Mouse (Mus musculus) myocyte (in vitro differentiated cells): ENCODE data around the gene Tas2r107. TPM values are rescaled to one million over a fixed set of nuclear protein-coding genes. Genes with fewer than 3 reads are reported as not detected.

Experiments used
- H3K27me3 ChIP-seq: one replicate; pipeline ENCODE4 v1.6.1; 2011; ENCODE audit not compliant: control insufficient read depth, insufficient read depth, insufficient read length
- H3K36me3 ChIP-seq: one replicate; pipeline ENCODE4 v1.6.1; 2011; ENCODE audit not compliant: control insufficient read depth, insufficient read depth
- H3K4me2 ChIP-seq: one replicate; pipeline ENCODE4 v1.6.1; 2011; ENCODE audit warnings: low read depth, control low read depth
- H3K4me3 ChIP-seq: one replicate; pipeline ENCODE4 v1.5.1; 2011; ENCODE audit warnings: mild to moderate bottlenecking, control low read depth, moderate library complexity
- H3K79me2 ChIP-seq: one replicate; pipeline ENCODE4 v1.6.1; 2011; ENCODE audit not compliant: control insufficient read depth, insufficient read depth
- H3ac ChIP-seq: one replicate; pipeline ENCODE4 v1.6.1; 2011; ENCODE audit not compliant: control insufficient read depth, insufficient read length
- CEBPB ChIP-seq: IDR thresholded peaks from 2 replicates; pipeline ENCODE4 v1.6.1; 2011; ENCODE audit warnings: mild to moderate bottlenecking, moderate library complexity; ENCODE audit not compliant: poor library complexity, insufficient read depth, severe bottlenecking
- E2F4 ChIP-seq: IDR thresholded peaks from one replicate; pipeline ENCODE4 v1.6.1; 2011; ENCODE audit warnings: mild to moderate bottlenecking, control low read depth, moderate library complexity; ENCODE audit not compliant: insufficient read depth
- MAX ChIP-seq: IDR thresholded peaks from one replicate; pipeline ENCODE4 v1.6.1; 2011; ENCODE audit warnings: low read depth, mild to moderate bottlenecking, control low read depth
- MYOD1 ChIP-seq, 3 experiments: IDR thresholded peaks; one replicate each; pipeline ENCODE4 v1.6.1; 2011; ENCODE audit warnings: control low read depth in 2 of 3, low read depth in 2 of 3, mild to moderate bottlenecking in 2 of 3, moderate library complexity in 1 of 3; ENCODE audit not compliant: insufficient read length in 2 of 3, control insufficient read depth in 1 of 3
- MYOG ChIP-seq, 3 experiments: IDR thresholded peaks; one replicate each; pipeline ENCODE4 v1.6.1; 2011; ENCODE audit warnings: control low read depth in 2 of 3, low read depth in 2 of 3, mild to moderate bottlenecking in 2 of 3; ENCODE audit not compliant: insufficient read length in 2 of 3, control insufficient read depth in 1 of 3, insufficient read depth in 1 of 3
- POLR2A ChIP-seq: IDR thresholded peaks from one replicate; pipeline ENCODE4 v1.6.1; 2011; ENCODE audit warnings: low read depth, mild to moderate bottlenecking, control low read depth, moderate library complexity; ENCODE audit not compliant: insufficient read length
- POLR2AphosphoS2 ChIP-seq: IDR thresholded peaks from one replicate; pipeline ENCODE4 v1.6.1; 2011; ENCODE audit warnings: low read depth, control low read depth; ENCODE audit not compliant: insufficient read length
- REST ChIP-seq: IDR thresholded peaks from one replicate; pipeline ENCODE4 v1.6.1; 2011; ENCODE audit warnings: mild to moderate bottlenecking, control low read depth, moderate library complexity; ENCODE audit not compliant: insufficient read depth, insufficient read length
- SRF ChIP-seq: IDR thresholded peaks from one replicate; pipeline ENCODE4 v1.6.1; 2011; ENCODE audit warnings: low read depth; ENCODE audit not compliant: control insufficient read depth, insufficient read length
- TCF12 ChIP-seq: IDR thresholded peaks from one replicate; pipeline ENCODE4 v1.6.1; 2011; ENCODE audit warnings: mild to moderate bottlenecking, control low read depth; ENCODE audit not compliant: poor library complexity, insufficient read depth, severe bottlenecking
- TCF3 ChIP-seq: IDR thresholded peaks from one replicate; pipeline ENCODE4 v1.6.1; 2011; ENCODE audit warnings: low read depth, control low read depth; ENCODE audit not compliant: insufficient read length
- USF1 ChIP-seq: IDR thresholded peaks from one replicate; pipeline ENCODE4 v1.6.1; 2011; ENCODE audit warnings: low read depth, mild to moderate bottlenecking, control low read depth, moderate library complexity
- polyA plus RNA-seq: library from polyadenylated mRNA; unstranded; fragments of >200 nt; fragmentation: generic; extraction: Trizol; gene quantifications from one replicate; pipeline ENCODE4 v1.2.1, GENCODE M21; 2012; ENCODE audit warnings: missing spikeins

The Tas2r107 gene
- not detected for polyA plus RNA-seq

DNA sequence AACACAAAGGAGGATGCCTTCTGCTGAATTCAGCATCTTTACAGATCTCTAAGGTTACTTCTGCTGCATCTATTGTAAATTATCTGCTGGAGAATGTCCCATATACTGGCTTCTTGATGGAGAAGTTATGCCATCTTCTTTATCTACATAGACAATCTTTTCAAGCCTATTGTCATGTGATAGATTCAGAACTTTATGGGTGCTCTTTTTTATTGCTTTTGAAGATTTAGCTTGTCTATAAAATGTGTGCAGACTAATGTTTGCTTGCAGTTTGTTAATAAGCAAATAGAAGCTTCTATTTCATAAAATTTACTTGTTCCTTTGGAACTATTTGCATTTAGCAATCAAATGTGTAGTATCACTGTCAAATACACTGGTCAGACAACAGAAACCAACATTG lies at the start of gene Tas2r107:
Gene Tas2r107 (minus strand): TSS at position 101 of the 400 bp plus-strand sequence.
- Histone ChIP-seq H3K79me2 (no peaks in the 10 kb centered on the region), H3K36me3 (no peaks in the 10 kb centered on the region), H3K27me3 (no peaks in the 10 kb centered on the region), H3K4me2 (no peak within 1 kb of the TSS), H3ac (no peak within 1 kb of the TSS), H3K4me3 (no peak within 1 kb of the TSS)
- TF ChIP-seq TCF3: no peak
- no peak for TF ChIP-seq SRF
- no peak for TF ChIP-seq MYOG (IDR thresholded peaks at IDR 0.05; ENCODE audit: control insufficient read depth in 1 of 3, insufficient read depth in 1 of 3, insufficient read length in 2 of 3, low read depth in 2 of 3)
- no peak for TF ChIP-seq USF1
- TF ChIP-seq POLR2AphosphoS2: no peak
- TF ChIP-seq REST: no peak
- no peak for TF ChIP-seq TCF12
- TF ChIP-seq E2F4: no peak
- no peak for TF ChIP-seq CEBPB
- no peak for TF ChIP-seq MYOD1 (IDR thresholded peaks at IDR 0.05; ENCODE audit: control insufficient read depth in 1 of 3, insufficient read length in 2 of 3, low read depth in 2 of 3)

DNA sequence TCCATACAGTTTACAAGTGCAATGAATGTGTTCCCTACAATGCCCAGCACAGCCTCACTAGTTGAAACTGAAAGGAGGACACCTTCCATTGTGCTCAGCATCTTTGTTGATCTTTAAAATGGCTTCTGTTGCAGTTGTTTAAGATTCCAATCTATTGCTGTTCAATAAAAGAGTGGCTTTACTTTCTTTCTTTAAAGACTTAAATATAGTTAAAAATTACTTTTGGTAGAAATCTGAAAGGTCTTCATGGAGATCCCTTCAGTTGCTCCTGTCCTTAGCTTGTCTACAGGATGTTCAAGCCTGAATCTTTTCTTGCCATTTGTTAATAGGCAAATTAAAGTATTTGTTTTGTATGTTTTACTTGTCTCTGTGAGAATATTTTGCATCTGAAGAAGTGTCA lies 30.0 kb upstream of the Tas2r107 start, which contains the start of gene Tas2r114:
Gene Tas2r114 (minus strand): TSS at position 101 of the 400 bp plus-strand sequence.
- Histone ChIP-seq H3K36me3 (no peaks in the 10 kb centered on the region), H3K27me3 (no peaks in the 10 kb centered on the region), H3K4me2 (no peak within 1 kb of the TSS), H3K4me3 (no peak within 1 kb of the TSS), H3K79me2 (no peaks in the 10 kb centered on the region), H3ac (no peak within 1 kb of the TSS)
- no peak for TF ChIP-seq TCF3
- no peak for TF ChIP-seq CEBPB
- TF ChIP-seq MYOG (IDR thresholded peaks at IDR 0.05; ENCODE audit: control insufficient read depth in 1 of 3, insufficient read depth in 1 of 3, insufficient read length in 2 of 3, low read depth in 2 of 3): no peak
- TF ChIP-seq MYOD1 (IDR thresholded peaks at IDR 0.05; ENCODE audit: control insufficient read depth in 1 of 3, insufficient read length in 2 of 3, low read depth in 2 of 3): no peak
- no peak for TF ChIP-seq REST
- TF ChIP-seq POLR2AphosphoS2: no peak
- no peak for TF ChIP-seq USF1
- no peak for TF ChIP-seq POLR2A
- no peak for TF ChIP-seq MAX
- TF ChIP-seq TCF12: no peak
- TF ChIP-seq E2F4: no peak
- no peak for TF ChIP-seq SRF

DNA sequence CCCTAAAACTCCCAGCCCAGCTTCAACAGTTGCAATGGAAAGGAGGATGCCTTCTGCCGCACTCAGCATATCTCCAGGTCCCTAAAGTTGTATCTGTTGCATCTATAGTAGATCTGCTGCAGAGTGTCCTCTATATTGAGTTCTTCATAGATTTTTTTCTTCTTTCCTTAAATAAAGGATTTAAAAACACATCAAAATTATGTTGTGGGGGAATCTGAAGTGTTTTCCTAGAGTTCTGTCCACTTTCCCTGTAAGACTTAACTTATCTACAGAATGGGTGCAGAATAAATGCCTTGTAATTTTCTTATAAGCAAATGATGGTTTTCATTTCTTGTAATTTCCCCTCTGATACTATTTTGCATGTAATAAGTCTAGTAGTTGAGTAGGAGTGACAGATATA lies 27.4 kb upstream of the Tas2r107 start, which contains the start of gene Tas2r105:
Gene Tas2r105 (minus strand): TSS at position 101 of the 400 bp plus-strand sequence.
- H3K79me2 ChIP-seq: no peaks in the 10 kb centered on the region
- H3ac ChIP-seq: no peak within 1 kb of the TSS
- no peak for TF ChIP-seq MYOG (IDR thresholded peaks at IDR 0.05; ENCODE audit: control insufficient read depth in 1 of 3, insufficient read depth in 1 of 3, insufficient read length in 2 of 3, low read depth in 2 of 3)
- no peak for TF ChIP-seq TCF3
- TF ChIP-seq USF1: no peak
- no peak for TF ChIP-seq POLR2A
- no peak for TF ChIP-seq E2F4
- no peak for TF ChIP-seq MAX
- no peak for TF ChIP-seq TCF12
- no peak for TF ChIP-seq CEBPB
- TF ChIP-seq POLR2AphosphoS2: no peak
- TF ChIP-seq MYOD1 (IDR thresholded peaks at IDR 0.05; ENCODE audit: control insufficient read depth in 1 of 3, insufficient read length in 2 of 3, low read depth in 2 of 3): no peak
- no peak for TF ChIP-seq SRF
- no peak for TF ChIP-seq REST
- no peak within 1 kb of the TSS for H3K4me3 ChIP-seq
- no peaks in the 10 kb centered on the region for H3K36me3 ChIP-seq
- no peaks in the 10 kb centered on the region for H3K27me3 ChIP-seq
- H3K4me2 ChIP-seq: no peak within 1 kb of the TSS

DNA sequence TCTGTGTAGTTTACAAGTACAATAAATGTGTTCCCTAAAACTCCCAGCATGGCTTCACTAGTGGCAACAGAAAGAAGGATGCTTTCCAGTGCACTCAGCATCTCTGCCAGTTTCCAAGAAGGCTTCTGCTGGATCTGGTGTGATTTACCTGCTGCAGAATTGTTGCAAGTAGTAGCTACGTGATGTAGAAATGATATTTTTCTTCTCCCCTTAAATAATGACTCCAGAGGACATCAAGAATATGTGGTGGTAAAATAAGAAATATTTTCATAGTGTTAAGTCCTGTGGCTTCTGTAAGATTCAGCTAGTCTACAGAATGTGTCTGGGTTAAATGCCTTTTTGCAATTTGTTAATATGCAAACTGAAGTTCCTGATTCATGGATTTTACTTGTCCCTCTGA lies 25.7 kb upstream of the Tas2r107 start, which contains the start of gene Tas2r104:
Gene Tas2r104 (minus strand): TSS at position 101 of the 400 bp plus-strand sequence.
- H3K27me3 ChIP-seq: no peaks in the 10 kb centered on the region
- H3ac ChIP-seq: no peak within 1 kb of the TSS
- TF ChIP-seq E2F4: no peak
- TF ChIP-seq MYOG (IDR thresholded peaks at IDR 0.05; ENCODE audit: control insufficient read depth in 1 of 3, insufficient read depth in 1 of 3, insufficient read length in 2 of 3, low read depth in 2 of 3): no peak
- no peak for TF ChIP-seq MYOD1 (IDR thresholded peaks at IDR 0.05; ENCODE audit: control insufficient read depth in 1 of 3, insufficient read length in 2 of 3, low read depth in 2 of 3)
- TF ChIP-seq SRF: no peak
- no peak for TF ChIP-seq MAX
- TF ChIP-seq TCF3: no peak
- TF ChIP-seq POLR2A: no peak
- no peak for TF ChIP-seq TCF12
- TF ChIP-seq CEBPB: no peak
- no peak for TF ChIP-seq REST
- TF ChIP-seq USF1: no peak
- no peak for TF ChIP-seq POLR2AphosphoS2
- H3K4me2 ChIP-seq: no peak within 1 kb of the TSS
- H3K79me2 ChIP-seq: no peaks in the 10 kb centered on the region
- H3K4me3 ChIP-seq: no peak within 1 kb of the TSS
- H3K36me3 ChIP-seq: no peaks in the 10 kb centered on the region

DNA sequence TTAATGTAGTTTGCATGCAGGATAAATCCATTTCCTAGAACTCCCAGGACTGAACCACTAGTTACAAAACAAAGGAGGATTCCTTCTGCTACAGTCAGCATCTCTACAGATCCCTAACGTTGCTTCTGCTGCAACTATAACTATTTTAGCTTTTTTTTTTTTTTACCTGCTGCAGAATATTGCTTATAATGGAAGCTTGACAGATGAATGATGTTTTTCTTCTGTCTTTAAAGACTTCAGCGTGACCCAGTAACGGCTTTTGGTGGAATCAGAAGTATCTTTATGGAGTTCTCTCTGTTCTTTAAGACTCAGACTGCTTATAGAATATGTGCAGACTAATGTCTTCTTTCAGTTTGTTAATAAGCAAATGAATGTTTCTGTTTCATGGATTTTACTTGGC lies 18.8 kb upstream of the Tas2r107 start, which contains the start of gene Tas2r106:
Gene Tas2r106 (minus strand): TSS at position 101 of the 400 bp plus-strand sequence.
- no peak within 1 kb of the TSS for H3ac ChIP-seq
- no peaks in the 10 kb centered on the region for H3K27me3 ChIP-seq
- no peaks in the 10 kb centered on the region for H3K36me3 ChIP-seq
- no peak within 1 kb of the TSS for H3K4me3 ChIP-seq
- TF ChIP-seq TCF3 (no peak), E2F4 (no peak), MAX (no peak), MYOD1 (IDR thresholded peaks at IDR 0.05; ENCODE audit: control insufficient read depth in 1 of 3, insufficient read length in 2 of 3, low read depth in 2 of 3) (no peak), POLR2A (no peak), REST (no peak), MYOG (IDR thresholded peaks at IDR 0.05; ENCODE audit: control insufficient read depth in 1 of 3, insufficient read depth in 1 of 3, insufficient read length in 2 of 3, low read depth in 2 of 3) (no peak), USF1 (no peak), TCF12 (no peak), CEBPB (no peak), SRF (no peak), POLR2AphosphoS2 (no peak)
- H3K79me2 ChIP-seq: no peaks in the 10 kb centered on the region
- H3K4me2 ChIP-seq: no peak within 1 kb of the TSS
